ENCODE assay signal across 8 mouse cellular contexts in genomic region chr10:81544296-81545160, GRCm38 (mm10). TPM values are rescaled to one million over a fixed set of nuclear protein-coding genes. Genes with fewer than 3 reads are reported as not detected.
DNase-seq lines count a peak whose midpoint lies in the region; ATAC-seq and TF ChIP-seq lines count a peak whose summit lies in the region.

No protein-coding gene starts in this region.

- peak overlapping the region; percentile 98 for H3K4me2 ChIP-seq in limb, embryonic 13.5 days (replicated peaks)

- peak overlapping the region; percentile 88 for H3K27ac ChIP-seq in heart, adult 2 months
- peak overlapping the region; percentile 67; the same call in 1 of the 2 replicates for H3K27ac ChIP-seq in limb, embryonic 13.5 days
- H3K27ac ChIP-seq in small intestine, adult 2 months (ENCODE audit: insufficient read depth, low read depth, low read length), result peak overlapping the region; percentile 98

- no peaks in the 10 kb centered on the region for H3K27me3 ChIP-seq in heart, adult 2 months (ENCODE audit: control insufficient read depth, insufficient read depth, low read length)
- H3K27me3 ChIP-seq in erythroblast, embryonic 14.5 days (ENCODE audit: control insufficient read depth), result no peaks in the 10 kb centered on the region
- H3K27me3 ChIP-seq in limb, embryonic 13.5 days, result no peaks in the 10 kb centered on the region
- H3K27me3 ChIP-seq in small intestine, adult 2 months (ENCODE audit: control insufficient read depth, insufficient read depth, low read length), result no peaks in the 10 kb centered on the region

- intact Hi-C loops in heart, adult 2 months (cut with DNase I), result no loop called here
- intact Hi-C loops in left cerebral cortex, postnatal 25 days (cut with DNase I), result no loop called here

- peaks cover 30% of the 10 kb centered on the region for H3K4me1 ChIP-seq in heart, adult 2 months (ENCODE audit: control insufficient read depth, insufficient read depth, low read length)
- peaks cover 69% of the 10 kb centered on the region for H3K4me1 ChIP-seq in erythroblast, embryonic 14.5 days (ENCODE audit: control insufficient read depth)
- peaks cover 33% of the 10 kb centered on the region for H3K4me1 ChIP-seq in limb, embryonic 13.5 days
- H3K4me1 ChIP-seq in small intestine, adult 2 months (ENCODE audit: control insufficient read depth, insufficient read depth, insufficient read length, low read length), result peaks cover 36% of the 10 kb centered on the region

- TF ChIP-seq POLR2A in heart, adult 2 months (IDR thresholded peaks at IDR 0.05; ENCODE audit: insufficient read depth, low read depth, low read length), result 0 out of 2 replicates have a peak, but pooled peaks have one; percentile 21
- TF ChIP-seq POLR2A in small intestine, adult 2 months (IDR thresholded peaks at IDR 0.05; ENCODE audit: low read depth, low read length), result peak; percentile 77; the same call in 1 of the 2 replicates

- WGBS in heart, adult 2 months, result 1% methylated on average over 93 of the region's 93 CpGs
- WGBS in limb, embryonic 13.5 days, result under 1% methylated on average over 81 of the region's 93 CpGs
- under 1% methylated on average over 93 of the region's 93 CpGs for WGBS in small intestine, adult 2 months

- peaks cover 12% of the 10 kb centered on the region for H3K79me2 ChIP-seq in heart, adult 2 months (replicated peaks; ENCODE audit: control insufficient read depth, insufficient read depth, low read length)

- TF ChIP-seq CTCF in heart, adult 2 months (IDR thresholded peaks at IDR 0.05), result no peak
- no peak for TF ChIP-seq CTCF in small intestine, adult 2 months (IDR thresholded peaks at IDR 0.05; ENCODE audit: extremely low read depth, insufficient read length, insufficient replicate concordance, low read depth, low read length)

- no peak for TF ChIP-seq EP300 in heart, adult 2 months (IDR thresholded peaks at IDR 0.05; ENCODE audit: insufficient read depth, low read depth, low read length)

- ATAC-seq in CD4-positive, CD25-positive, alpha-beta regulatory T cell, adult 4 months, result peak; percentile 19
- peak; percentile 24; the same call in 1 of the 2 replicates for ATAC-seq in limb, embryonic 13.5 days (ENCODE audit: low FRiP score, low read depth)

- H3K9me3 ChIP-seq in erythroblast, embryonic 14.5 days (ENCODE audit: control insufficient read depth, low read length), result no peaks in the 10 kb centered on the region
- H3K9me3 ChIP-seq in limb, embryonic 13.5 days, result no peaks in the 10 kb centered on the region

- H3K36me3 ChIP-seq in heart, adult 2 months (ENCODE audit: control insufficient read depth, insufficient read depth, low read length), result no peaks in the 10 kb centered on the region
- peaks cover 36% of the 10 kb centered on the region for H3K36me3 ChIP-seq in erythroblast, embryonic 14.5 days (ENCODE audit: control insufficient read depth)
- H3K36me3 ChIP-seq in limb, embryonic 13.5 days, result peaks cover 16% of the 10 kb centered on the region
- H3K36me3 ChIP-seq in small intestine, adult 2 months (ENCODE audit: control insufficient read depth, insufficient read depth, low read length), result peaks cover 26% of the 10 kb centered on the region

- H3K9ac ChIP-seq in heart, adult 2 months (ENCODE audit: low read depth, low read length), result peak overlapping the region; percentile 95
- H3K9ac ChIP-seq in limb, embryonic 13.5 days, result peak overlapping the region; percentile 98

- DNase-seq in heart, adult 2 months, result no peak
- DNase-seq in heart, adult 11 months, result no peak
- DNase-seq in cerebellum, adult 9-11 months, result no peak
- DNase-seq in left cerebral cortex, postnatal 25 days (ENCODE audit: low spot score in 2 of 2), result no peak

- peak overlapping the region; percentile 77 for H3K4me3 ChIP-seq in heart, adult 2 months
- H3K4me3 ChIP-seq in erythroblast, embryonic 14.5 days (replicated peaks), result peak overlapping the region; percentile 70
- H3K4me3 ChIP-seq in limb, embryonic 13.5 days, result peak overlapping the region; percentile 99
- peak overlapping the region; percentile 84 for H3K4me3 ChIP-seq in small intestine, adult 2 months (ENCODE audit: low read depth, low read length)

RNA-seq across cellular contexts. Expression of gene Gna11, which starts 0.5 kb away (rescaled TPM):
- 10 to 100 TPM; 46.6 to 53.5 TPM for total RNA-seq in heart, adult 2 months (2021)
- 68.0 and 81.9 TPM in 2 replicates for polyA plus RNA-seq in heart, adult 2 months (2012; rRNA removed)
- 10 to 100 TPM; 28.5 to 42.5 TPM for polyA plus RNA-seq in CD4-positive, CD25-positive, alpha-beta regulatory T cell, adult 4 months (2017; shearing (Covaris generic))
- polyA plus RNA-seq in erythroblast, embryonic 14.5 days (2012), result 1.2 and 1.5 TPM in 2 replicates
- polyA plus RNA-seq in limb, embryonic 13.5 days (2015; fragmentation: Nextera tagmentation; extraction: Ambion mirVana), result 89.8 and 89.9 TPM in 2 replicates
- polyA plus RNA-seq in small intestine, adult 2 months (2012; rRNA removed), result 318 and 828 TPM in 2 replicates
- 100 to 1,000 TPM; 101 to 107 TPM for total RNA-seq in left cerebral cortex, postnatal 25 days (2021)

RNA-seq across cellular contexts. Expression of gene Aes, which starts 14.8 kb away (rescaled TPM):
- total RNA-seq in heart, adult 2 months (2021), result 1,000 to 10,000 TPM in 1 of 2 experiments, 100 to 1,000 TPM in 1; 982 to 1,113 TPM
- polyA plus RNA-seq in heart, adult 2 months (2012; rRNA removed), result 2,586 and 3,063 TPM in 2 replicates
- 100 to 1,000 TPM; 103 to 139 TPM for polyA plus RNA-seq in CD4-positive, CD25-positive, alpha-beta regulatory T cell, adult 4 months (2017; shearing (Covaris generic))
- 152 and 158 TPM in 2 replicates for polyA plus RNA-seq in erythroblast, embryonic 14.5 days (2012)
- polyA plus RNA-seq in limb, embryonic 13.5 days (2015; fragmentation: Nextera tagmentation; extraction: Ambion mirVana), result 477 and 492 TPM in 2 replicates
- polyA plus RNA-seq in small intestine, adult 2 months (2012; rRNA removed), result 1,054 and 3,003 TPM in 2 replicates
- 100 to 1,000 TPM; 630 to 638 TPM for total RNA-seq in left cerebral cortex, postnatal 25 days (2021)

RNA-seq across cellular contexts. Expression of gene Gna15, which starts 20.5 kb away (rescaled TPM):
- total RNA-seq in heart, adult 2 months (2021), result 1 to 10 TPM; 1.1 to 1.5 TPM
- polyA plus RNA-seq in heart, adult 2 months (2012; rRNA removed), result 1.1 and 1.2 TPM in 2 replicates
- 10 to 100 TPM; 28.5 to 31.9 TPM for polyA plus RNA-seq in CD4-positive, CD25-positive, alpha-beta regulatory T cell, adult 4 months (2017; shearing (Covaris generic))
- polyA plus RNA-seq in erythroblast, embryonic 14.5 days (2012), result 0.14 and 0.24 TPM in 2 replicates
- 1.6 and 1.9 TPM in 2 replicates for polyA plus RNA-seq in limb, embryonic 13.5 days (2015; fragmentation: Nextera tagmentation; extraction: Ambion mirVana)
- polyA plus RNA-seq in small intestine, adult 2 months (2012; rRNA removed), result 1.5 and 3.0 TPM in 2 replicates
- total RNA-seq in left cerebral cortex, postnatal 25 days (2021), result 1 to 10 TPM; 2.0 to 3.1 TPM

RNA-seq across cellular contexts. Expression of gene Tle2, which starts 29.8 kb away (rescaled TPM):
- total RNA-seq in heart, adult 2 months (2021), result 1 to 10 TPM; 6.8 to 7.4 TPM
- polyA plus RNA-seq in heart, adult 2 months (2012; rRNA removed), result 40.9 and 43.8 TPM in 2 replicates
- polyA plus RNA-seq in CD4-positive, CD25-positive, alpha-beta regulatory T cell, adult 4 months (2017; shearing (Covaris generic)), result under 1 TPM in 1 of 2 experiments, not detected in 1; 0.78 TPM
- polyA plus RNA-seq in erythroblast, embryonic 14.5 days (2012), result 0.09 and 0.10 TPM in 2 replicates
- polyA plus RNA-seq in limb, embryonic 13.5 days (2015; fragmentation: Nextera tagmentation; extraction: Ambion mirVana), result 68.8 and 69.8 TPM in 2 replicates
- 17.8 and 20.4 TPM in 2 replicates for polyA plus RNA-seq in small intestine, adult 2 months (2012; rRNA removed)
- total RNA-seq in left cerebral cortex, postnatal 25 days (2021), result 10 to 100 TPM; 28.8 to 30.3 TPM

RNA-seq across cellular contexts. Expression of gene S1pr4, which starts 44.6 kb away (rescaled TPM):
- total RNA-seq in heart, adult 2 months (2021), result 1 to 10 TPM in 1 of 2 experiments, under 1 TPM in 1; 0.81 to 1.1 TPM
- 2.0 and 3.1 TPM in 2 replicates for polyA plus RNA-seq in heart, adult 2 months (2012; rRNA removed)
- 10 to 100 TPM; 53.2 to 76.8 TPM for polyA plus RNA-seq in CD4-positive, CD25-positive, alpha-beta regulatory T cell, adult 4 months (2017; shearing (Covaris generic))
- polyA plus RNA-seq in erythroblast, embryonic 14.5 days (2012), result 0.04 and 0.05 TPM in 2 replicates
- polyA plus RNA-seq in limb, embryonic 13.5 days (2015; fragmentation: Nextera tagmentation; extraction: Ambion mirVana), result 0.28 and 0.53 TPM in 2 replicates
- polyA plus RNA-seq in small intestine, adult 2 months (2012; rRNA removed), result 4.0 and 5.6 TPM in 2 replicates
- under 1 TPM; 0.53 to 0.73 TPM for total RNA-seq in left cerebral cortex, postnatal 25 days (2021)

Comparison
In these comparisons a context has a peak if more than half of its experiments do, and no peak if none do; other contexts are left out.
1. RNA of gene Gna11, which starts 0.5 kb away (polyA plus RNA-seq): 318 to 828 TPM in small intestine, adult 2 months, 89.8 to 89.9 TPM in limb, embryonic 13.5 days, 68.0 to 81.9 TPM in heart, adult 2 months and 28.5 to 42.5 TPM in CD4-positive, CD25-positive, alpha-beta regulatory T cell, adult 4 months; 1.2 to 1.5 TPM in erythroblast, embryonic 14.5 days; every median in the first group is over 10 times any median in the second.
2. Peak in every context shown above with its lines, with median percentiles within 50 percentile points of each other: H3K27ac ChIP-seq and H3K4me3 ChIP-seq.